Mouse (Mus musculus) lung, embryonic 16.5 days (tissue): ENCODE results near the gene Abcg1. TPM values are rescaled to one million over a fixed set of nuclear protein-coding genes. Genes with fewer than 3 reads are reported as not detected.

Source experiments
- ATAC-seq: fragments of 200-750 bp; cut with Nextera tagmentation; 2 replicates; pipeline ENCODE4 v1.8.0; 2017; ENCODE audit warnings: low read depth, mild to moderate bottlenecking, moderate library complexity
- H3K27ac ChIP-seq: fragments of 300-500 bp; sonication (generic); 2 replicates; pipeline ENCODE4 v1.5.1; 2014; ENCODE audit warnings: mild to moderate bottlenecking, control low read depth, low read length
- H3K27me3 ChIP-seq: fragments of 300-500 bp; sonication (generic); 2 replicates; pipeline ENCODE4 v1.6.1; 2014; ENCODE audit warnings: low read depth, low read length, mixed read lengths; ENCODE audit not compliant: control insufficient read depth, insufficient read depth
- H3K36me3 ChIP-seq: fragments of 300-500 bp; sonication (generic); 2 replicates; pipeline ENCODE4 v1.6.1; 2014; ENCODE audit warnings: low read length; ENCODE audit not compliant: control insufficient read depth, insufficient read depth
- H3K4me1 ChIP-seq: fragments of 300-500 bp; sonication (generic); replicated peaks from 2 replicates; pipeline ENCODE4 v1.6.1; 2014; ENCODE audit warnings: low read length, mixed read lengths; ENCODE audit not compliant: control insufficient read depth, insufficient read depth
- H3K4me2 ChIP-seq: fragments of 300-500 bp; sonication (generic); 2 replicates; pipeline ENCODE4 v1.6.1; 2014; ENCODE audit warnings: low read depth, low read length, control low read depth
- H3K4me3 ChIP-seq: fragments of 300-500 bp; sonication (generic); 2 replicates; pipeline ENCODE4 v1.5.1; 2014; ENCODE audit warnings: mild to moderate bottlenecking, low read length, control low read depth
- H3K9ac ChIP-seq: fragments of 300-500 bp; sonication (generic); 2 replicates; pipeline ENCODE4 v1.6.1; 2014; ENCODE audit warnings: low read length, control low read depth
- H3K9me3 ChIP-seq: fragments of 300-500 bp; sonication (generic); 2 replicates; pipeline ENCODE4 v1.6.1; 2016; ENCODE audit warnings: low read length; ENCODE audit not compliant: control insufficient read depth
- WGBS: fragments of 180-500 bp; shearing (Covaris S2); extraction: QIAGEN DNeasy Blood & Tissue Kit; methylation state at CpG from one replicate; pipeline ENCODE4 v1.1.7; 2014; 5-methylcytosine and 5-hydroxymethylcytosine counted together
- polyA plus RNA-seq: library from polyadenylated mRNA; unstranded; fragments of >200 nt; fragmentation: Nextera tagmentation; extraction: Ambion mirVana; gene quantifications from 2 replicates; pipeline ENCODE4 v1.2.1, GENCODE M21; 2015

Gene Abcg1
- polyA plus RNA-seq, 1 experiment from 2014 or later = 12.9 TPM

DNA sequence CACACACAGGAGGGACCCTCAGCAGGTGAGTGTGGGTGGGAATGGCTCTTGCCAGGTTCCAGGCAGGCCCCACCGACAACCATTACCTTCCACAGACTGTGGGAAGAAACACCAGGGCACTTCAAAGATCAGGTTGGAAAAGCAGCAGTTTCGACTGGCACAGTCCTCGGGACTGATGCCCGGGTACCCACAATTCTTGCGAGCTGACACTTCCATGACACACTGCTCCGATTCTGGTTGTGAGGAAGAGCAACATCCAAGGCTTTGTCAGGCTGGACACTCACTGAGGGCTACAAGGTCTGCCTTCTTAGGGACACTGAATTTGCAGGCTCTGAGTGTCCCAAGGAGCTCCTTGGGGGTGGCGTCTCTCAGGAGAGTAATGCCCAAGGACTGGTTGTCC lies 84.6 kb downstream of the Abcg1 start:
- H3K27ac ChIP-seq = no peak overlapping the region
- ATAC-seq = no peak
- H3K9me3 ChIP-seq = no peaks in the 10 kb centered on the region
- no peaks in the 10 kb centered on the region for H3K36me3 ChIP-seq
- 90% methylated on average over 7 of the region's 7 CpGs for WGBS
- H3K4me2 ChIP-seq = no peak overlapping the region
- H3K4me3 ChIP-seq = no peak overlapping the region
- H3K4me1 ChIP-seq = no peaks in the 10 kb centered on the region
- no peaks in the 10 kb centered on the region for H3K27me3 ChIP-seq
- no peak overlapping the region for H3K9ac ChIP-seq

DNA sequence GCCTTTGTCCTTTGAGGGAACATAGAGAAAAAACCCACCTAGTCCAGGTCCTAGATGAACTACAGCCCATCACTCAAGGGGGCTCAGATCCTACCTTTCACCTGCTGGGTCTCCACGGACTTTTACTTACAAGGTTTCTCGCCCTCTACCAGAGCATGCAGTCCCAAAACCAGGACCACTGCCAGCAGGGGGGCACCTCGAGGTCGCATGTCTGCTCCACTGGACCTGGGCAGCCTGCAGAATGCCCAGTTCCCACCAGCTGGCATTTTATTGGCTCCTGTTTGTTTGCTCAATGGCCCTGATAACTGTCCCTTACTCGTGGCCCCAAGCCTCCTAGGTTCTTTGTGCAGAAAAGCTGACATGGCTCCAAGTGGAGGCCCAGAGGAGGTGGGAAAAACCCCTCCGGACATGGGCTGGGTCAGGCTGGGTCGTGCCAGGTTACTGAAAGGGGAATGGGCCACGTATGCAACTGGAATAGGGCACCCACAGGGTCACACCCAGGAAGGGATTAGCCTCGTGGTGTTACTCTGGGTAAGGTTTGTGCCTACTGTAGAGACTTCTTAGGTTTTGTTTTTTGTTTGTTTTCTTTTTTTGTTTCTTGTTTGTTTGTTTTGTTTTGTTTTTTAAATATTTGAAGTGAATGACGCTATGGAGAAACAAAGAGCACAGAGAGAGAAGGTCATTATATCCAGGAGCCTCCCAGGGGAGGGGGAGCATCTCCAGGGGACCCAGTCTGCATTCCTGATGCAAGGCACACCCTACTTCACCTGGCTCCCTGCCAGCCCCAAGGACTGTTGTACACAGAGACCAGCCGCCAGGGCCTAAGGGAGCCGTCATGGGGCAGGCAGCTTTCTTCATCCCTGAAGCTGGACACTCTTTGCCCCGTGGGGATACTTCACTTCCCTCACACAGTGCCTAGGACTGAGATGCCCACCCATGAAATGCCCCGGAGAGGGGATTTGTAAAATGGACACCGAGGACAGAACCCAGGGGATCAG lies 86.9 kb downstream of the Abcg1 start, which contains the start of gene Tff2:
Gene Tff2, minus strand, starts transcription at position 243 of the 998 bp plus-strand sequence.
- H3K36me3 ChIP-seq = no peaks in the 10 kb centered on the region
- H3K4me1 ChIP-seq = no peaks in the 10 kb centered on the region
- H3K4me3 ChIP-seq = no peak within 1 kb of the TSS
- WGBS = 44% methylated on average over 15 of the region's 15 CpGs
- H3K4me2 ChIP-seq = no peak within 1 kb of the TSS
- H3K27ac ChIP-seq = no peak within 1 kb of the TSS
- peak; percentile 86 for ATAC-seq
- no peak within 1 kb of the TSS for H3K9ac ChIP-seq
- no peaks in the 10 kb centered on the region for H3K9me3 ChIP-seq
- no peaks in the 10 kb centered on the region for H3K27me3 ChIP-seq

DNA sequence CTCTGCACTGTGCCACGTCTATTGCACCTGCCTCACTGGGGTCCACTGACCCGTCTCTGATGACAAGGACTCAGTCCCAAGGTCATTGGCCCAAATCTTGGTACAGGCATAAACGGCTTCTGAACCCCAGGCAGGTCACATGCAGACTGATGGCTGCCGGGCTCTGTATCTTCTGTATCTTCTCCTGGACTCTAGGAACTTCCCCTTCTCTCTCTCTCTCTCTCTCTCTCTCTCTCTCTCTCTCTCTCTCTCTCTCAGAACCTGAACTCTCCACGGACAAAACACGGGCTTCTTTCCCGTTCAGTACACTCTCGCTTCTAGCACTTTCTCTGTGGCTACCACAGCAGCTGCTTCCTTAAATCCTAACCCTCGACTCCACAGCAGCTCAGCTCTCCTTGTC lies 88.5 kb downstream of the Abcg1 start:
- ATAC-seq = no peak
- Histone ChIP-seq H3K4me1 (no peaks in the 10 kb centered on the region), H3K4me2 (no peak overlapping the region), H3K27ac (no peak overlapping the region), H3K27me3 (no peaks in the 10 kb centered on the region), H3K9ac (no peak overlapping the region), H3K36me3 (no peaks in the 10 kb centered on the region), H3K9me3 (no peaks in the 10 kb centered on the region), H3K4me3 (no peak overlapping the region)
- 80% methylated on average over 9 of the region's 9 CpGs for WGBS

DNA sequence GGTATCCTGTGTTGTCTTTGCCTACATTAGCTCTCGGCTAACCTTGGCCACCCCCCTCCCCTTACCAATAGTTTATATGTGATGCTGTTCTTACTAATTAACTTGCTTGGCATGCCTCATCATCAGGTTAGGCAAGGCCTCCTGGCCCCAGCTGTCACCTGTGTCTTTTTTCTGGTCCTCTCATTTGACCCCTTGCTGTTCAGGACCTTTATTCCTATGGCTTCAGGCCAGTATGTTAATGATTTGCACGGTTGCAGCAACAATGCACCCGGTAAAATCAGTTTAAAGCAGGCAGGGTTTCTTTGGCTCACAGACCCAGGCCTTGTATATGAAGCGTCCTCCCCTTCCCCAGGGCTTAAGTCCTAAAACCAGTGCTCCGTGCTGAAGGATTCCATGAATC lies 95.0 kb downstream of the Abcg1 start:
- Histone ChIP-seq H3K27me3 (no peaks in the 10 kb centered on the region), H3K9ac (no peak overlapping the region), H3K4me2 (no peak overlapping the region), H3K4me1 (no peaks in the 10 kb centered on the region), H3K27ac (no peak overlapping the region), H3K36me3 (no peaks in the 10 kb centered on the region), H3K9me3 (no peaks in the 10 kb centered on the region), H3K4me3 (no peak overlapping the region)
- no peak for ATAC-seq
- WGBS = 54% methylated on average over 5 of the region's 5 CpGs

GRCm38 (mm10) chr17:31152966-31153499 lies 95.6 kb downstream of the Abcg1 start:
- no peaks in the 10 kb centered on the region for H3K36me3 ChIP-seq
- H3K9me3 ChIP-seq = no peaks in the 10 kb centered on the region
- no peak overlapping the region for H3K27ac ChIP-seq
- no peak for ATAC-seq
- H3K4me1 ChIP-seq = no peaks in the 10 kb centered on the region
- no peak overlapping the region for H3K4me3 ChIP-seq
- H3K27me3 ChIP-seq = no peaks in the 10 kb centered on the region
- 48% methylated on average over 9 of the region's 9 CpGs for WGBS
- H3K4me2 ChIP-seq = no peak overlapping the region
- H3K9ac ChIP-seq = no peak overlapping the region

GRCm38 (mm10) chr17:31153785-31154184 lies 96.3 kb downstream of the Abcg1 start:
- H3K9ac ChIP-seq = no peak overlapping the region
- H3K4me2 ChIP-seq = no peak overlapping the region
- no peaks in the 10 kb centered on the region for H3K27me3 ChIP-seq
- ATAC-seq = no peak
- no peak overlapping the region for H3K4me3 ChIP-seq
- H3K36me3 ChIP-seq = no peaks in the 10 kb centered on the region
- H3K27ac ChIP-seq = no peak overlapping the region
- H3K4me1 ChIP-seq = no peaks in the 10 kb centered on the region
- no peaks in the 10 kb centered on the region for H3K9me3 ChIP-seq
- 32% methylated on average over 8 of the region's 8 CpGs for WGBS

DNA sequence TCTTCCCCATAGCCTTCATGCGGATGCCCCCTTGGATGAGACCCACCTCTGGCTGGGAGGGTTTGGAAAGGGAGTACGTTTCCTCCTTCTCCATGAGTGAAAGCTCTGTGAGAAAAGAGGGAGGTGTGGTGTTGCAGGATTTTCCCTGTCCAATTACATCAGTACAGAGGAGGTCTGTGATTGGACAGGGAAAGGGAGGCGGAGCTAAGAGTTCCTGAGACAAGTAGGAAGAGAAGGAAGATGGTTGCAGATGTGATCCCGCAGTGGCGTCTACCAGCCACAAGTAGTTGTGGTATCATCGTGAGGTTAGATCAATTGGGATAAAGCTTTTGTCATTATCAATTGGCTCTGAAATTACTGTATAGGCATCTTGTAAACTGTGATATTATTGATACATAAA lies 100.4 kb downstream of the Abcg1 start:
- Histone ChIP-seq H3K4me1 (no peaks in the 10 kb centered on the region), H3K27ac (no peak overlapping the region), H3K4me2 (no peak overlapping the region), H3K36me3 (no peaks in the 10 kb centered on the region), H3K4me3 (no peak overlapping the region), H3K9me3 (no peaks in the 10 kb centered on the region), H3K9ac (no peak overlapping the region), H3K27me3 (no peaks in the 10 kb centered on the region)
- 73% methylated on average over 6 of the region's 6 CpGs for WGBS
- ATAC-seq = no peak

DNA sequence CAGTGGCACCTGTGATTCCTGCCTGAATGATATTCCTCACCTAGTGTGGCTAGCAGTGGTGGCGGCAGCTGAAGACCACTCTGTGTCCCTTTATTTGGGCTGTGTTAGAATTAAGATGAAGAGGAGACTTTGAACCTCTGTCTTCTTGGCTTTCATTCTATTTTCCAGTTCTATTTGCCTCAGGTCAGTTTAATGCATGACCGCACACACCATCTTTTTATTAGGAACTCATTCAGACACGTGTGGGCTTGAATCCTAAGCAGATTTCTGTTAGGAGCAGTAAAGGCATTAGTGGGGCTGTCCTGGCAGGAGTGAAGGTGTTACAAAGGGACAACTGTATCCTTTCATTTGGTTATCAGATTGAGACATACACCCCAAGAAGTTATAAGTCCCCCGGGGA lies 102.8 kb downstream of the Abcg1 start:
- no peak overlapping the region for H3K27ac ChIP-seq
- no peaks in the 10 kb centered on the region for H3K9me3 ChIP-seq
- no peak for ATAC-seq
- H3K4me2 ChIP-seq = no peak overlapping the region
- no peak overlapping the region for H3K9ac ChIP-seq
- H3K4me3 ChIP-seq = no peak overlapping the region
- WGBS = 80% methylated on average over 4 of the region's 4 CpGs
- no peaks in the 10 kb centered on the region for H3K27me3 ChIP-seq
- no peaks in the 10 kb centered on the region for H3K36me3 ChIP-seq
- no peaks in the 10 kb centered on the region for H3K4me1 ChIP-seq

- Histone ChIP-seq H3K27ac (no peak overlapping the region), H3K4me1 (no peaks in the 10 kb centered on the region), H3K27me3 (no peaks in the 10 kb centered on the region), H3K36me3 (no peaks in the 10 kb centered on the region), H3K9me3 (no peaks in the 10 kb centered on the region), H3K4me2 (no peak overlapping the region), H3K4me3 (no peak overlapping the region), H3K9ac (no peak overlapping the region)
- 78% methylated on average over 12 of the region's 12 CpGs for WGBS
- ATAC-seq = no peak
These were observed 105.1 kb downstream of the Abcg1 start for GRCm38 (mm10) chr17:31162607-31163006.
